Mouse (Mus musculus) kidney, embryonic 14.5 days (tissue): ENCODE results near the gene Gna13. TPM values are rescaled to one million over a fixed set of nuclear protein-coding genes. Genes with fewer than 3 reads are reported as not detected.

Source experiments
- ATAC-seq: fragments of 200-750 bp; cut with Nextera tagmentation; 2 replicates; pipeline ENCODE4 v1.8.0; 2017; ENCODE audit warnings: moderate number of reproducible peaks, mild to moderate bottlenecking, moderate TSS enrichment, moderate library complexity; ENCODE audit not compliant: low FRiP score, low TSS enrichment
- H3K27ac ChIP-seq: fragments of 300-500 bp; sonication (generic); 2 replicates; pipeline ENCODE4 v1.5.1; 2014; ENCODE audit warnings: low read depth, mild to moderate bottlenecking, low read length, moderate library complexity, mixed read lengths
- H3K27me3 ChIP-seq: fragments of 300-500 bp; sonication (generic); 2 replicates; pipeline ENCODE4 v1.6.1; 2014; ENCODE audit warnings: mild to moderate bottlenecking, low read length; ENCODE audit not compliant: control insufficient read depth, insufficient read depth
- H3K36me3 ChIP-seq: fragments of 300-500 bp; sonication (generic); 2 replicates; pipeline ENCODE4 v1.6.1; 2014; ENCODE audit warnings: low read length, mixed read lengths; ENCODE audit not compliant: control insufficient read depth, insufficient read depth
- H3K4me1 ChIP-seq: fragments of 300-500 bp; sonication (generic); 2 replicates; pipeline ENCODE4 v1.6.1; 2014; ENCODE audit warnings: low read length, mixed read lengths; ENCODE audit not compliant: control insufficient read depth, insufficient read depth
- H3K4me2 ChIP-seq: fragments of 300-500 bp; sonication (generic); replicated peaks from 2 replicates; pipeline ENCODE4 v1.6.1; 2014; ENCODE audit warnings: low read depth, mild to moderate bottlenecking, low read length
- H3K4me3 ChIP-seq: fragments of 300-500 bp; sonication (generic); 2 replicates; pipeline ENCODE4 v1.5.1; 2014; ENCODE audit warnings: mild to moderate bottlenecking, low read length
- H3K9ac ChIP-seq: fragments of 300-500 bp; sonication (generic); 2 replicates; pipeline ENCODE4 v1.6.1; 2014; ENCODE audit warnings: low read depth, mild to moderate bottlenecking, low read length, moderate library complexity
- H3K9me3 ChIP-seq: fragments of 300-500 bp; sonication (generic); 2 replicates; pipeline ENCODE4 v1.6.1; 2016; ENCODE audit warnings: low read length; ENCODE audit not compliant: control insufficient read depth
- WGBS: fragments of 180-500 bp; shearing (Covaris S2); extraction: QIAGEN DNeasy Blood & Tissue Kit; methylation state at CpG from one replicate; pipeline ENCODE4 v1.1.7; 2014; 5-methylcytosine and 5-hydroxymethylcytosine counted together
- polyA plus RNA-seq: library from polyadenylated mRNA; unstranded; fragments of >200 nt; fragmentation: Nextera tagmentation; extraction: Ambion mirVana; gene quantifications from 2 replicates; pipeline ENCODE4 v1.2.1, GENCODE M21; 2014

Gene Gna13
- polyA plus RNA-seq, 1 experiment from 2014 or later: 31.0 TPM

GRCm38 (mm10) chr11:109434233-109434798 lies 71.7 kb downstream of the Gna13 start:
- H3K36me3 ChIP-seq: peaks cover 71% of the 10 kb centered on the region

DNA sequence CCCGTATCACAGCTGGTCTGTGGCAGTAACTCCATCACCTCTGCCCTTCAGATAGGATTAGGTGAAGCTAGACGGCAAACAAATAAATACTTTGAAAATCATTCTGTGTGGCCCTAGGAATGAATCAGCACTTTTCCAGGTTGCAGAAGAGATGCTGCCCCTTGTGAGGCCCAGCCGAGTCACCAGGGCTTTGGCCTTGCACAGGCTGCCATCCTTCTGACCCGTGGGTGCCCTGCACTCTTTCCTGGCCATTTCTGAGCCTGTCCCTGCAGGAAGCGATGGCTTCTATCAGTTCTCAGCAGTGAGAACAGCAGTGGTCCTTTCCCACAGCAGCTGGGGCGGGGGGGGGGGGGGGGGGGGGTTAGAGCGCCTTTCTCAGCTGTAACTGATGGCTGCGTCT lies 74.3 kb downstream of the Gna13 start:
- Histone ChIP-seq H3K4me3 (no peak overlapping the region), H3K36me3 (peaks cover 49% of the 10 kb centered on the region), H3K9ac (no peak overlapping the region), H3K4me2 (no peak overlapping the region), H3K27me3 (no peaks in the 10 kb centered on the region), H3K27ac (no peak overlapping the region), H3K9me3 (no peaks in the 10 kb centered on the region), H3K4me1 (0 out of 2 replicates have a peak, but pooled peaks cover 6% of the 10 kb centered on the region)
- ATAC-seq: no peak
- 72% methylated on average over 8 of the region's 8 CpGs for WGBS

More at GRCm38 (mm10) chr11:109434233-109434798, 71.7 kb downstream of the Gna13 start:
- Histone ChIP-seq H3K27ac (no peak overlapping the region), H3K9ac (no peak overlapping the region), H3K4me3 (no peak overlapping the region), H3K4me1 (no peaks in the 10 kb centered on the region), H3K27me3 (no peaks in the 10 kb centered on the region), H3K4me2 (no peak overlapping the region), H3K9me3 (no peaks in the 10 kb centered on the region)
- 92% methylated on average over 16 of the region's 16 CpGs for WGBS
- ATAC-seq: no peak

- Histone ChIP-seq H3K9me3 (no peaks in the 10 kb centered on the region), H3K4me3 (no peak overlapping the region), H3K4me1 (0 out of 2 replicates have a peak, but pooled peaks cover 6% of the 10 kb centered on the region), H3K4me2 (peak overlapping the region; percentile 85), H3K9ac (peak overlapping the region; percentile 56; the same call in 1 of the 2 replicates), H3K27ac (no peak overlapping the region), H3K36me3 (peaks cover 35% of the 10 kb centered on the region), H3K27me3 (no peaks in the 10 kb centered on the region)
- 20% methylated on average over 5 of the region's 5 CpGs for WGBS
- ATAC-seq: 0 out of 2 replicates have a peak, but pooled peaks have one; percentile 25
Measured at GRCm38 (mm10) chr11:109439209-109439608, 76.6 kb downstream of the Gna13 start.

- Histone ChIP-seq H3K4me2 (peak overlapping the region; percentile 85), H3K9me3 (no peaks in the 10 kb centered on the region), H3K4me3 (peak overlapping the region; percentile 52), H3K36me3 (peaks cover 28% of the 10 kb centered on the region), H3K27me3 (no peaks in the 10 kb centered on the region), H3K27ac (no peak overlapping the region), H3K4me1 (0 out of 2 replicates have a peak, but pooled peaks cover 6% of the 10 kb centered on the region), H3K9ac (peak overlapping the region; percentile 56)
- 2% methylated on average over 32 of the region's 32 CpGs for WGBS
- ATAC-seq: peak; percentile 74
Measured at GRCm38 (mm10) chr11:109439829-109440340, 77.3 kb downstream of the Gna13 start.

DNA sequence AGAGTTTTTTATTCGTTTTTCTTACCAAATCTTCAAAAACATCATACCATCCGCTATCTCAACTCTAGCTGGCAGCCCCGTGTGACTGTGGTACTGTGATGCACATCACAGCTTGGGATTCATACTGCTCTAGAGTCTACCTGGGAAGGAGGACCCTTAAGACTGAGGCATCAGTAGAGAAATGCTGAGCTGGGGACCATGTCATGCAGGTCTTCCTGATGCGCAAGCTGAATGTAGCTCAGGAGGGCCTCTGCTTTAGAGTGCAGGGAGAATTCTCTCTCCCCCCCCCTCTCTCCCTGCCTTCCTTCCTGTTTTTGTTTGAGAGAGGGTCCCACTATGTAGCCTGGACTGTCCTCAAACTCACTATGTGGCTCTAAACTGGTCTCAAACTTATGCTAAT lies 78.0 kb downstream of the Gna13 start:
- WGBS: 69% methylated on average over 4 of the region's 4 CpGs
- H3K27me3 ChIP-seq: no peaks in the 10 kb centered on the region
- H3K4me1 ChIP-seq: 0 out of 2 replicates have a peak, but pooled peaks cover 6% of the 10 kb centered on the region
- no peak overlapping the region for H3K9ac ChIP-seq
- H3K4me2 ChIP-seq: peak overlapping the region; percentile 85
- peaks cover 21% of the 10 kb centered on the region for H3K36me3 ChIP-seq
- peak overlapping the region; percentile 52; the same call in 1 of the 2 replicates for H3K4me3 ChIP-seq
- no peak overlapping the region for H3K27ac ChIP-seq
- no peaks in the 10 kb centered on the region for H3K9me3 ChIP-seq
- ATAC-seq: no peak

GRCm38 (mm10) chr11:109441119-109441518 lies 78.5 kb downstream of the Gna13 start:
- Histone ChIP-seq H3K27ac (no peak overlapping the region), H3K27me3 (no peaks in the 10 kb centered on the region), H3K9me3 (no peaks in the 10 kb centered on the region), H3K9ac (no peak overlapping the region), H3K4me3 (no peak overlapping the region), H3K4me1 (0 out of 2 replicates have a peak, but pooled peaks cover 6% of the 10 kb centered on the region), H3K36me3 (peaks cover 16% of the 10 kb centered on the region; the same call in 1 of the 2 replicates), H3K4me2 (no peak overlapping the region)
- WGBS: 62% methylated on average over 3 of the region's 3 CpGs
- ATAC-seq: no peak

- H3K4me3 ChIP-seq: no peak overlapping the region
- WGBS: 33% methylated on average over 5 of the region's 5 CpGs
- peaks cover 5% of the 10 kb centered on the region; the same call in 1 of the 2 replicates for H3K36me3 ChIP-seq
- 0 out of 2 replicates have a peak overlapping the region, but pooled peaks have one; percentile 7 for H3K9ac ChIP-seq
- no peaks in the 10 kb centered on the region for H3K9me3 ChIP-seq
- no peak for ATAC-seq
- no peak overlapping the region for H3K27ac ChIP-seq
- no peak overlapping the region for H3K4me2 ChIP-seq
- no peaks in the 10 kb centered on the region for H3K27me3 ChIP-seq
- 0 out of 2 replicates have a peak, but pooled peaks cover 6% of the 10 kb centered on the region for H3K4me1 ChIP-seq
Measured at GRCm38 (mm10) chr11:109442166-109442730, 79.6 kb downstream of the Gna13 start.

DNA sequence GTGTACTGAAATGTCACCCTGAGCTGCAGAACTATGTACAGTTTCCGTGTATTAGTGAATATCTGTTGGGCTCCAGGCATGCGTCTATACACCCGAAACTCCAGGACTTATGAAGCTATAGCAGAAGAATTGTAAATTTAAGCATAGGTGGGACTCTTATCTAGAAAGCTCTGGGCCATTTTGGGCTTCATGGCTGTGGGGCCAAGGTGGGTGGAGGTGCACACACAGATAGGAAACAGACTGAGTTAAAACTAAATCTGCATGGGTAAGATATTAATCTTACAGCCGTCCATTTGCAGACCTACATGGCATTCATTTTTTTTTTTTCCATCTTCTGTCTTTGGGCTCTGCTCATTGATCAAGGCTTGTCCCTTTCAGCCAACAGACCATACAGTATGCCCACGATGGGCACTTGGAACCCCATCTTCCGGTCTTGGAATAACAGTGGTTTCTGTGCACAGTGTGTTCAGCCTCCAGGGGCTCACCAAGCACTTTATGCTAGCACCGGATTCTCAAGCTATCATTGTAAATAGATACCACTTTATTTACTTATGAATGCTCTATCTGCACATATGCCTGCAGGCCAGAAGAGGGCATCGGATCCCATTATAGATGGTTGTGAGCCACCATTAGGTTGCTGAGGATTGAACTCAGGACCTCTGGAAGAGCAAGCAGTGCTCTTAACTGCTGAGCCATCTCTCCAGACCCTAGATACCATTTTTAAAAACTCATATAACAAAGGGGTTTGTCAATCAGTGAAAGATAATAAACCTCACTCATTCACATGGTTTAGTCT lies 81.0 kb downstream of the Gna13 start:
- no peaks in the 10 kb centered on the region for H3K36me3 ChIP-seq
- no peaks in the 10 kb centered on the region for H3K27me3 ChIP-seq
- 0 out of 2 replicates have a peak, but pooled peaks cover 6% of the 10 kb centered on the region for H3K4me1 ChIP-seq
- H3K4me2 ChIP-seq: no peak overlapping the region
- H3K4me3 ChIP-seq: no peak overlapping the region
- no peaks in the 10 kb centered on the region for H3K9me3 ChIP-seq
- no peak for ATAC-seq
- no peak overlapping the region for H3K9ac ChIP-seq
- no peak overlapping the region for H3K27ac ChIP-seq
- WGBS: 90% methylated on average over 8 of the region's 8 CpGs
